Mouse (Mus musculus) thymus, postnatal 25 days (tissue): Measurements from ENCODE around the gene Cacng8.
"Not testable (repeated sequence)": the region's sequence is repeated elsewhere in the genome, so short reads cannot be mapped to it uniquely, and the experiment has no call there.

ENCODE experiments used
- DNase-seq: peaks from one replicate; pipeline ENCODE4 v3.0.0; 2022

Cacng8 gene

DNA sequence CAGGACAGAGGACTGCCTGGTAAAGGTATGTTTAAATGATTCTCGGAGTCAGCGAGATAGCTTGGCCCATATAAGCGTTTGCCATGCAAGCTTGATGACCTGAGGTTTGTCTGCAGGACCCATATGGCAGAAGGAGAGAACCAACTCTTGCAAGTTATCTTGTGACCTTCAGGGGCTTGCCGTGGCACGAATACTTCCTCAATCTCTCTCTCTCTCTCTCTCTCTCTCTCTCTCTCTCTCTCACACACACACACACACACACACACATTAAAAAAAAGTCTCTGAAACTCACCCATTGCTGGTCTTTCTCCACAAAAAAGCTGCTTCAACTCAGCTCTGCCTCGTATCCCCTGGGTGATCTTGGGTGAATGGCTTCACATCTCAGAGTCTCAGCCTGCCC lies 1.6 kb upstream of the Cacng8 start:
- no peak for DNase-seq

DNA sequence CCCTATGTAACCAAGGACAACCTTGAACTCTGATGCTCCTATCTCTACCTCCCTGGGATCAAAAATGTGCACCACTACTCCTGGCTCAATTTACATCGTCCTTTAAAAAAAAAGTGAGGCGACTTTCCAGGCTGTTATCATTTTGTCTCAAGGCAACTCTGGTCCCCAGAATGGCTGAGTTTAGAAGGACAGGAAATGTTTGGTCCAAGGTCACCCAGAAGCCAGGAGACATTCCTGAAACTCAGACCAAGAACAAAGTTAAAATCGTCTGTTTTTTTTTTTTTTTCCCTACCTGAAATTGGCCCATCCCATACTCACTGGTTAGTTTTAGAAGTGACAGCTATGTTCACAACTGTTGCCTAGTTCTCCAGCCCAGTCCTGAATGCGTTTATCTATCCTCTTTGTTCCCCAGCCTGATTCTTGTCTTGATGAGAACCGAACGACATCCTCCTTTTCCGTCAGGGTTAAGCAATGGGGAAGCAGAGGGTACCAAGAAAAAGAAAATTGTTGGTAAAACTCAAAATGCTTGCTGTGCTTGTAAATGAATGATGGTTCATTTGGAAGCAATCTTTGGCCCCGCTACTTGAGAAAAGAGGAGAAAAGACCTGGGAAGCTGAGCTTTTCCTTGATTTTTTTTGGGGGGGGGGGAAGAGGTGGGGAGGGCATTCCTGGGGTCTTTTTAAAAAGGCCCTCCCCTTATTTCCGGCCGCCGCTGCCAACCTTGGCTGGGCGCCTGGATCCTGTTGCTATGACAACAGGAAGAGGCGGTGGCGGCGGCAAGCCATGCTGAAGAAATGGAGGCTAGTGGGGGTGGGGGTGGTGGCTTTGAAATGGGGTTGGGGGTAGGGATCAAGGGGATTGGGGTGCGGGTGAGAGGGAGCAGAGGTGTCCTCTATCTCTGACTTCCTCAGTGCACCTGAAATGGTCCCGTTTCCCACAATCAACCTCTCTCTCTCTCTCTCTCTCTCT lies 755 bp upstream of the Cacng8 start:
- peak; percentile 40 for DNase-seq

DNA sequence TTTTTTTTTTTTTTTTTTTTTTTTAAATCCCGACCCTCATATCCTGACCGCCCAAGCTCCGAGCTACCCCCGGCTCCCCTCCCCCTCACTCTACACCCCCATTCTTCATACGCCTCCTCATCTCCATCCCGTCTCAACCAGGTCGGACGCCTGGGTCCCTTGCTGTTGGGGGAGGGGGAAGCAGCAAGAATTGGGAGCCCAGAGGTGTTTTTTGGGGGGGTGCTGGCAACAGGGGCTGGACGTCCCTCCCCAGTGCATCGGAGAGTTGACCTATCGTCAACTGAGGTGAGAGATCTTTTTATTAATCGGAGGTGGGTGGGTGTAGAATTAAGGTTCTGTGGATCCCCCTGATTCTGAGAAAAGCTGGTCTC lies 583 bp downstream of the Cacng8 start:
- DNase-seq, result no peak

DNA sequence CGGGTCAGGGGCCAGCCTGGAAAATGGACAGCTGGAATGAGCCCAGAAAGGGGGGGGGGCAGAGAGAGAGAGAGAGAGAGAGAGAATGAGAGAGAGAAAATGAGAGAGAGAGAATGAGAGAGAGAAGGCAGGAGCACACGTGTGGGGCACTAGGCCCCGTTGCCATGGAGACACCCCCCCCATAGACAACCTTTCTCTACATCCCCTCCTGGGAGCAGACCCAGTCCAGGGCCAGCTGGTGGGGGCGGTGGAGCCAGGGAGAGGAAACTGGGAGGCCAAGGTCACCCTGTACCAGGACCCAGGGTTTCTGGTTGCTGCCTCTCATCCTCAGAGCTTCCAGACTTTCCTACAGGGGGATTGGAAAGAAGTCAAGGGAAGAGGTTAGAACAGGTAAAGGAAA lies 1.3 kb downstream of the Cacng8 start:
- DNase-seq, result no peak

DNA sequence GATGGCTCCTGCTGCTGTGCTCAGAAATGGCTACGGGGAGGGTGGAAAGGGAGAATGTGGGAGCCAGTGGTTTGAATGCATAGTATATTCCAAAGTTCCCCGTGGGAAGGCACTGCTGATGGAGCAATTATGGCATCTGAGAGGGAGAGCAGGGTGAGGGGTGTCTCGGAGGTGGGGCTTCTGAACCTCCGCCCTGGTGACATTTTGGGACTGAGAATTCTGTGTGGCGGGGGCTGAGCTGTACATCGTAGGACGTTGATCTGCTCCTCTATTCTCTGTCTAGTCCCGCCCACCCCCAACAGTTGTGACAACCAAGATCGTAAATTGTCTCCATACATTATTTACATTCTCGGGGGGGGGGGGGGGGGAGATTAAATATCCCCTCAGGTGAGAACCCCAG lies 6.9 kb downstream of the Cacng8 start:
- DNase-seq, result no peak

DNA sequence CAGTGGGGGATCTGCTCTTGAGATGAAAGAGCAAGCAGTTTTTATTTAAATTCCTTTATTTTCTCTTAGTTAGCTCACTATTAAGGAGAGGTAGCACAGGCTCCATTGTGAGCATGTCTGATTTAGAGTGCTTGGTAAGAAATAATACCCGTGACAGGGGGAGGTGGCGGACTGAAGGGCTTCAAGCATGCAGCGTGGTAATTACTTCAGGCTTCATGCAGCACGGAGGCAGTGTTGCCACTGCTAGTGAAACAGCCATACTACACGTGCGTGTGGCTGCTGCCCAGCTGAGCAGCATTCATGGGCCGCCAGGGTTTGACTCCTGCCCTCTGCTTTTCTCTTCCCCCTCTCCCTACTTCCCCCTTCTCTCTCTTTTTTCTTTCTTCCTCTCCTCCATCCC lies 7.3 kb downstream of the Cacng8 start:
- DNase-seq, result no peak

DNA sequence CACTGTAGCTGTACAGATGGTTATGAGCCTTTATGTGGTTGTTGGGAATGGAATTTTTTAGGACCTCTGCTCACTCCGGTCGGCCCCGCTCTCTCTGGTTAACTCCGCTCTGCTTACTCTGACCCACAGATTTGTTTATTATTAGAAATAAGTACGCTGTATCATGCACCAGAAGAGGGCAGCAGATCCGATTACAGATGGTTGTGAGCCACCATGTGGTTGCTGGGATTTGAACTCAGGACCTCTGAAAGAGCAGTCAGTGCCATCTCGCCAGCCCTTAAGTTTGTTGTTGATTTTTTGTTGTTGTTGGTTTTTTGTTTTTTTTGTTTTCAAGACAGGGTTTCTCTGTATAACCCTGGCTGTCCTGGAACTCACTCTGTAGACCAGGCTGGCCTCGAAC lies 7.9 kb downstream of the Cacng8 start:
- DNase-seq, result not testable (repeated sequence)

DNA sequence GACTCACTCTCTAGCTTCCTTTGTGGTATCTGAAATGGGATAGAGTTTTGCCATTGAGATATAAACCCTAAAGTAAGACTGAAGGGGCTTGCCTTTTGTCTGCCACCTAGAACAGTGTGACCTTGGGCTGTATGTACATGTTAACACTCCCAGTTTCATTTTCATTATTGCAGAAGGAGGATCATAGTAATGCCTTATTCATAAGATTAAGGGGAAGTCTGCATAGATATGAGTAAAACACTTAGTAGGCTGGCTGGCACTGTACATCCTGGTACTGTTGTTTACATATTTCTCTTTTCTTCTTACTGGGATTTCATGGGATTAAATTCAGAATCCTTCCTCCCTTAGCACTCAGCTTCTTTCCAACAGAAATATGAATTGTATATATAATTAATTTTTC lies 9.5 kb downstream of the Cacng8 start:
- no peak for DNase-seq

DNA sequence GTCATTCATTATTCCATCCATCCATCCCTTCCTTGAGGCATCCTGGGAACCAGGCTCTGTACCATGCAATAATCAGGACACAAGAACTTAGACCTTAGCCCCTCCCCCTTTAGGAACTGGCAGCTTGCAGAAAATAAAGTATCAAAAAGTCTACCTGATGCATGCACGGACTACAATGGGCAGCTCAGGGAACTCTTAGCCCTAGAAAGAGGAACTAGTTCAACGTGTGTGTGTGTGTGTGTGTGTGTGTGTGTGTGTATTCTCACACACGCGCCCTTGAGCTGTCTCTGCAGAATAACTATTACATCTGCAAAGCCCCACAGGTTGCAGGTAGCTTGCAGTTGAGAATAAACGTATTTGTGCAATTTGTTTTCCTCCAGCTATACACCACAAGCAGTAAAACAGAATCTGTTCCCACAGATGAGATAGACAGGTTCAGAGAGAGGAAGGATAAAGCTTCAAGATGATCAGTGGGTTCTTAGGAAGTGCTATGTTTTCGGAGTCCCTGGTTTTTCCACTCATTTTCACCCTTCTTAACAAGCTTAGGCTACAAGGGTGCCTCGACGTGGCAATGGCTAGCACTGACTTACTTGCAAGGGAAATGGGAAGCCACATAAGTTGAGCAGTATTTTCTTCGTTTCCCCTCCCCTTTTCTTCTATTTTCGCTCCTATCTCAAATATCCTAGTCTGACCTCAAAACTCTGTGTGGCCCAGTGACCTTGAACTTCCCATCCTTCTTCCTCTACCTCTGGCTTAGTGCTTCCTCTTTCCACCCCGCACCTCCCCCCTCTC lies 19.4 kb downstream of the Cacng8 start:
- no peak for DNase-seq

DNA sequence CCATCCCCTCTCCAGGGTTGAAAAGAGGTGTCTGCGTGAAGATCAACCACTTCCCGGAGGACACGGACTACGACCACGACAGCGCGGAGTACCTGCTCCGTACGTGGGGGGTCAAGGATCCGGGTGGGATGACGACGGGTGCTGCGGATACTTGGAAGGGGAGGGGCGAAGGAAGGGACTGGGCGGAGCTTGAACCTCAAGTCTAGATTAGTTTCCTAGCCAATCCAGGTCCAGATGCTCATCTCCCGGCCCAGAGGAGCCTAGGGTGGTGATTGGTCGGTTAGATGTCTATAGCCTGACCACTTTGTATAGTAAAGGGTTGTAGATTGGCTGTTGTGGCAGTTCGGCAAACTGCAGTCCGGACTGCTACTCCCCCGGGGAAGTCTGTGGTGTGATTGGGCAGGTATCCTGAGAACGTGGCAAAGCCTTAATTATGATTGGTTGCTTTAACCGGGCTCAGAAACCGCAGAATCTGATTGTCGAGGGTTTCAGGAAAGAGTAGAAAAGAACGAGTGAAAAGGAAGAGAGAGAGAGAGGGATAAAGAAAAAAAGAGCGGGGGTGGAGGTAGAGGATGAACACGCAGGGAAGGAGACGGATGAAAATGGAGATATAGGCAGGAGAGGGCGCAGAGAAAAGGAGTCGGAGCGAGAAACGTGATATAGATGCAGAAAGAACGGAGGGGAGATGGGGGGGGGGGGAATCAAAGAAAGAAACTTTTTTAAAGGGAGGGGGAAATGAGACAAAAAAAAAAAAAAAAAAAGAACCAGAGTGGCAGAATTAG lies 20.9 kb downstream of the Cacng8 start:
- no peak for DNase-seq

DNA sequence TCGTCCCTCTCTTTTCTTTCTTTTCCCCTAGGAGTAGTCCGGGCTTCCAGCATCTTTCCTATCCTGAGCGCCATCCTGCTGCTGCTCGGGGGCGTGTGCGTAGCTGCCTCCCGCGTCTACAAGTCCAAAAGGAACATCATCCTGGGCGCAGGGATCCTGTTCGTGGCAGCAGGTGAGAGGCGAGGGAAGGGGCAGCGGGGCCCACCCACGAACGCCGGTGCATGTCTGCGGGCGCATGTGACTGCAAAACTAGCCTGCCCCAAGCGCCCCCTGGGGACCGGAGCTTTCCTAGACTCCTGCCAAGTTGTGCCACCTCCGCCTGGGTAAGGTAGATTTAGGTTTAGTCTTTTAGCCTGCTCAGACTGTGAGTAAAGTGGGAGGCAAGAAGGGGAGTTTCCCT lies 21.6 kb downstream of the Cacng8 start:
- DNase-seq, result peak; percentile 62

DNA sequence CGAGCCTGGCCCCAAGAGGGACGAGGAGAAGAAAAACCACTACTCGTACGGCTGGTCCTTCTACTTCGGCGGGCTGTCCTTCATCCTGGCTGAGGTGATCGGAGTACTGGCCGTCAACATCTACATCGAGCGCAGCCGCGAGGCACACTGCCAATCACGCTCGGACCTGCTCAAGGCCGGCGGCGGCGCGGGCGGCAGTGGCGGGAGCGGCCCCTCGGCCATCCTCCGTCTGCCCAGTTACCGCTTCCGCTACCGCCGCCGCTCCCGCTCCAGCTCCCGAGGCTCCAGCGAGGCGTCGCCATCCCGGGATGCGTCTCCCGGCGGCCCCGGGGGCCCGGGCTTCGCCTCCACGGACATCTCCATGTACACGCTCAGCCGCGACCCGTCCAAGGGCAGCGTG lies 24.4 kb downstream of the Cacng8 start:
- no peak for DNase-seq

DNA sequence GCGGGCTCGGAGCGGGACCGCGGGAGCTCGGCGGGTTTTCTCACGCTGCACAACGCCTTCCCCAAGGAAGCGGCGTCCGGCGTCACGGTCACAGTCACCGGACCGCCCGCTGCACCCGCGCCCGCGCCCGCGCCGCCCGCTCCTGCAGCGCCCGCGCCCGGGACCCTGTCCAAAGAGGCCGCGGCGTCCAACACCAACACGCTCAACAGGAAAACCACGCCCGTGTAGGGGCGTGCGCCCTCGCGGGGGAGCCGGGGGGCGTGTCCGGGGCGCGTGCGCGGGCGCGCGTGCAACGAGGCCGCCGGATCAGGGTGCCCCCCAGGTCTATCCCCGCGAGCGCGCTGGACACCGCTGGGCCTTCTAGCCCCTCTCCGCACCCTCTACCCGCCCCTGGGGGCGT lies 24.9 kb downstream of the Cacng8 start:
- peak; percentile 57 for DNase-seq

DNA sequence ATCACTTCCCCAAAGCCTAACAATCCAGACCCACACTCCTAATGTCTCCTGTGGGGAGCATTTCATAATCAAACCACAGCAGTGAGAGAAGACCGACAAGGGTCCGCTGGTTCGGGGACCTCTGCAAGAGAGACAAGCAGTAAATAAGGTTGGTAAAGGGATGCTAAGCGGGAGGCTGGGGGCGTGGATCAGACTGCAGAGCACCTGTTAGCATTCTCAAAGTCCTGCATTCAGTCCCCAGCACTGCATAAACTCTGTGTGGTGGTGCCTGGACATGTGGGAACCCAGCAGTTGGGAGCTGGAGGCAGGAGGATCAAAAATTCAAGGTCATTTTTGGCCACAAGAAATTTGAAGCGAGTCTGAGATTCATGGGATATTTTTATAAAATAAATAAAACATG lies 29.5 kb downstream of the Cacng8 start:
- peak; percentile 32 for DNase-seq

DNA sequence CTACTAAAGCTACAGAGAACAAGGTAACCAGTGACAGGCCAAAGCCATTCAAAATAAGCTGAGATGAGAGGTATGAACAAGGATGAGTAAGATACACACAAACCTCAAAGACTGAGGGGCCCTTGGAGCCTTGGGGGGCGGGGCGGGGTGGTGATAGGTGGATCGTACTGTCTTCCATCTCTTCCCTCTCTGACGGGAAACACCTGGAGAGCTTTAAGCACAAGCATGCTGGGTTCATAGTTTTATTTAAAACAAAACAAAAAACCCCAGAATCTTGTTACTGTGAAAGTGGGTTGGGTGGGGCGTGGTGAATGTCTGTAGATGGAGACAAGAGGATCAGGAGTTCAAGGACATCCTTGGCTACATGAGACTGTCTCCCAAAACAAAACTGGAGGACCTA lies 30.0 kb downstream of the Cacng8 start:
- DNase-seq, result peak; percentile 74

DNA sequence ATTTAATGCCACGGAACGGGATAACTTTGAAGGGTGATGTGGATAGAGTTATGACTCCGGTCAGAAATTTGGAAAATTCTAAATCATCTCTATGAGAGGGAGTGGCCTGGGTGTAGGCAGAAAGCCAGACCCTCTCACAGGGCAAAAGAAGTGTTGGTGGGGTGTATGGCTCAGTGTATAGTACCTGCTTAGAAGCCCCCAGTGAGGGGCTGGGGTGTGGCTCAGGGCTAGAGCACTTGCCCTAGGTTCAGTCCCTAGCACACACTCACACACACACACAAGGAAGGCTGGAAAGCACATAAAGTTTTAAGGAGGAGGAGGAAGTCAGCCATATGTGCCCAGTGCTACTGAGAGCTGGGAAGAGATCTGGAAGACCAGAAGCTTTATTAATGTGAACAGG lies 30.8 kb downstream of the Cacng8 start:
- DNase-seq, result no peak

DNA sequence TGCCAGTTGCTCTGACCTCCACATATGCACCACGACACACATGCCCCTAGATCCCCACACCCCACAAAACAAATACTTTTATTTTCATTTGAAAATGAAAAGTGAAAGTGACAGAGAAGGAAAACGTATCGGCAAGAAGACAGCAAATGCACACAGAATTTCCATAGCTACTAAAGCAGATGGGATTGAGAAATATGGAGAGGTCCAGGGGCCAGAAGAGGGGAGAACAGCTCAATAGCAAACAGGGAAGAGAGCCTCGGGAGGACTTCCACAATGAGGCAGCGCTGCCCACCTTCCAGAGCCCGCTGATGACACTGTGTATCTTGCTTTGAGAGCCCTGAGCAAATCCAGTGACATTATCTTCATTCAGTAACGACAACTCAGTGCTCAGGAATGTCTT lies 31.6 kb downstream of the Cacng8 start:
- no peak for DNase-seq

DNA sequence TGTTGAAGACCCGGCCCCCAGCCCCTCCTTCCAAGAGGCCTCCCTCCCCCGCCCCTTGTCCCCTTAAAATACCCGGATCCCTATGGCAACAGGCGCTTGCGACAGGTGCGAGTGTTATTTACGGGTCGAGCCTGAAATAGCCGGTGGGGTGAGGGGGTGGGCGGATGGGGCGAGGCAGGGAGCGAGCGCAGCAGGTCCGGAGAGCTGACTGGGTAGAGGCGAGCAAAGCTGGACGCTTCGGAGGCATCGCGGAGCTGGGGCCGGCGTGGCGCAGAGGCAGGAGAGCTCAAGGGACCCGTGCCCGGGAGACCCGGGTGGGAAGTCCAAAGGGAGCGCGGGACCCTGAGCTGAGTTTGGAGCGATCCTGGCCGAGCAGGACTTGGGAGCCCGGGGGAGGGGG lies 32.9 kb downstream of the Cacng8 start:
- DNase-seq, result no peak

DNA sequence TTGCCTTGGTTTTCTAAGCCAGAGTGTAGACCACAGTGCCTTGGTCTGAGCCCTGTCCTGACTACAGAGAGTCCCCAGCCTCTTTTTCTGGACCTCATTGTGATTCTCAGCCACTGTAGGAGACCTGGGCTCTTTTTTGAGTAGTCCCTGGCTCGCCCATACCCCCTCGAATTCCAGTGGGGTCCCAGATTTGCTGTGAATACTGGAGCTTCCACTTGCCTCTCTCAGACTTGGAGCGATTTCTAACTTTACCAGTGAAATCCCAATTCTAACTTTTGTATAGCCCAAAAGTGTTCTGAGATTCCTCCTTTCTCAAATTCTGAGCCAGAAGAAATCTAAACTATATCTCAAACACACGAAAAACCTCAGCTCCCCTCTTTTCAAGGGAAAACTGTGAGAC lies 33.4 kb downstream of the Cacng8 start, which contains the start of gene Cacng6:
Gene Cacng6, plus strand, starts transcription at position 301 of the 400 bp plus-strand sequence.
- no peak for DNase-seq

DNA sequence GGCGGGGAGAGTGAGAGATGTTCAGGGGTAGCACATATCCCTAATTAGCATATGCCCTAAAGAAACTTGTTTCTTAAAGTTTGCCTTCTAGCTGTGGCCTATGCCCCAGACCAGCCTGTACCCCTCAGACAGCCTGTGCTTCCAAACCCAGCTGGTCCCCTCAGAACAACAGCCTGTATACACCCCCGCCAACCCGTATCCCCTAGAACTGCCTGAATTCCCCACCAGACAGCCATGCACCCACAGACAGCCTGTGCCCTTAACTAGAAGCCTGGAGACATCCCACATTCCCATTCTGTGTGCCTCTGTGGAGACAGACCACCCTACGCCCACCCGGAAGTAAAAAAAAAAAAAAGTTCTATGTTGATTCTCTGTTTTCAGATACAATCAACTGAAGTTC lies 34.7 kb downstream of the Cacng8 start:
- no peak for DNase-seq

DNA sequence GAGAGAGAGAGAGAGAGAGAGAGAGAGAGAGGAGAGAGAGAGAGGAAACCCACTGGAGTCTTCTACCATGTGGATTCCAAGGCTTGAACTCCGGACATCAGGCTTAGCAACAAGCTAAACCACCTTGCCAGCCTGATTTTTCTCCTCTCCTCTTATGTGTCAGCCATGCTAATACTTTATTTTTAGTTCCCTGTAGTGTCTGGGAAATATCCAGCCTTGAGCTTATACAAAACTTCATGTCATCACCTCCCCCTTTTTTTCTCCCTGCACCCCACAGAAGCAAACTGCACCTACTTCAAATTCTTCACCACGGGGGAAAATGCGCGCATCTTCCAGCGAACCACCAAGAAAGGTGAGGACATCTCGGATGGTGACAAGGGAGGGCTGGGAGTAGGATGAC lies 39.7 kb downstream of the Cacng8 start:
- DNase-seq, result no peak

DNA sequence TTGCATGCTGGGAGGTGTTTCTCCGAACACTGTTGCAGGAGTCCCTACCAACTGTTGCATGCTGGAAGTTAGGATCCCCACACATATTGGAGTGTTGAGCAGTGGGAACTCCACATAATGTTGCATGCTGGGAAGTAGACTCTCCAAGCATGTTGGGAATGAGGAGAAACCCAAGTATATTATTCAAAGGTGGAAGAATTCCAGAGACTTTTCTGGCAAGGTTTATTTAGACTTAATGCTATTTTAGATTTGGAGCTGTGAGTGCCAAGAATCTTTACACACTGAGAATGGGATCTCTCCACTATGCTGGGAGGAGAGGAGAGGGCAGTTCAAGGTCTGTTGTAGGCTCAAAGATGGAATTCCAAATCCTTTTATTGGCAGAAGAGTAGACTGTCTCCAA lies 41.6 kb downstream of the Cacng8 start:
- no peak for DNase-seq

DNA sequence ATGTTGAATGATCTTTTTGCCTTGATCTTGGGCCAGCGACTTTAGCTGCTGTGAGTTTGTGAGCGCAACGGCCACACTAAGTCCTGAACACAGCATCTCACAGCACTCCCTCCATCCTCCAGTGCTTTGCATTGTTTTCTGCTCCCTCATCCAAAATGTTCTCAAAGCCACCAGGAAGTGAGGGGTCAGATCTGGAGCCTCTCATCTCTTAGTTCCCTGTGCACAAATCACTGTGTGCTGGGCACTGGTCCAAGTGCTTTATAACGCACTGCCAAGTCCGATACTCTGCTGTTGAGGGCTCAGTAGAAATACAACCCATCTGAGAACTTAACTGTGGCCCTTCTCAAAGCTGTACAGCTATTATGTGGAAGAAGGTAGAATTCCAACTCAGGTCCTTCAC lies 47.5 kb downstream of the Cacng8 start:
- no peak for DNase-seq
